Mouse (Mus musculus): Measurements from ENCODE around the gene Mrps14. TPM values are rescaled to one million over a fixed set of nuclear protein-coding genes. Genes with fewer than 3 reads are reported as not detected.

The Mrps14 gene
- polyA plus RNA-seq, 1 experiment from 2014 or later = 262 TPM

DNA sequence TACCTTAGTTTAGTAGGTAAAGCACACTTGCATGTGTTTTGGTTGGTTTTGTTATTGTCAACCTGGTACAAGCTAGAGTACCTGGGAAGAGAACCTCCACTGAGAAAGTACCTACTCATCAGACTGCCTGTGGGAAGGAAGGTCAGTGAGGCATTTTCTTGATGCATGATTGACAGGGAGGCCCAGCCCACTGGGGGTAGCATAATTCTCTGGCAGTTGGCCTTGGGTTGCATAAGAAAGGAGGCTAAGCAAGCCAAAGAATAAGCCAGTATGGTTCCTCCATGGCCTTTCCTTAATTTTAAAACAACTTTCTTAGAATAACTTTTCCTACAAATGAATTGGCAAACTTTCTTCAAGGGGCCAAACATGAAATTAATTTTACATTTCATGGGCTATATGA lies 10.5 kb downstream of the Mrps14 start:
- H3K27me3 ChIP-seq (replicated peaks) = no peaks in the 10 kb centered on the region
- H3K4me1 ChIP-seq = peaks cover 15% of the 10 kb centered on the region
- H3K4me2 ChIP-seq = no peak overlapping the region
- no peak overlapping the region for H3K27ac ChIP-seq
- ATAC-seq = no peak
- no peaks in the 10 kb centered on the region for H3K9me3 ChIP-seq (replicated peaks)
- no peak overlapping the region for H3K9ac ChIP-seq
- peaks cover 85% of the 10 kb centered on the region for H3K36me3 ChIP-seq
- H3K4me3 ChIP-seq = no peak overlapping the region

GRCm38 (mm10) chr1:160209844-160210243 lies 14.8 kb downstream of the Mrps14 start:
- Histone ChIP-seq H3K4me2 (peak overlapping the region; percentile 44), H3K4me3 (peak overlapping the region; percentile 27; the same call in 1 of the 2 replicates), H3K27ac (no peak overlapping the region), H3K9me3 (replicated peaks) (no peaks in the 10 kb centered on the region), H3K9ac (no peak overlapping the region), H3K36me3 (peaks cover 45% of the 10 kb centered on the region), H3K27me3 (replicated peaks) (no peaks in the 10 kb centered on the region), H3K4me1 (peaks cover 36% of the 10 kb centered on the region)
- 39% methylated on average over 2 of the region's 2 CpGs for WGBS (ENCODE audit: insufficient replicate concordance)
- ATAC-seq = no peak

DNA sequence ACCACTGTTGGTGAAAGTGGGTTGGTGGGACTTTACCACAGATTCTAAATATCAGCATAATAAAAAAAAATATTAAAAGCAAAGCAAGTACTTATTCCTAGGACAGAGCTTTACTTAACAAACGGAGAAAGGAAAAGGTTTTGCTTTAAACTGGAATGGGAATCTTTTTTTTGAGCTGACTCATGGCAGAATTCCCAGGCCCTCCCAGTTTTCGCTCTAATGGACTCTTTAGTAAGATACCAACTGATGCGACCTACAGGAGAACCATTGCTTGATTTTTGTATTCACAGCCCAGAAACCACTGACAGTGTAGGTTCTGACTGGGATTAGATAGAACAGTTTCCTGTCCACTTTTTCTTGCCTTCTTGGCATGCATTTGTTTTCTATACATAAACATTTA lies 15.6 kb downstream of the Mrps14 start:
- no peak for ATAC-seq
- H3K9ac ChIP-seq = peak overlapping the region; percentile 94
- peak overlapping the region; percentile 93 for H3K4me3 ChIP-seq
- H3K27ac ChIP-seq = peak overlapping the region; percentile 17; the same call in 1 of the 2 replicates
- peak overlapping the region; percentile 81 for H3K4me2 ChIP-seq
- H3K9me3 ChIP-seq (replicated peaks) = no peaks in the 10 kb centered on the region
- peaks cover 36% of the 10 kb centered on the region for H3K4me1 ChIP-seq
- H3K27me3 ChIP-seq (replicated peaks) = no peaks in the 10 kb centered on the region
- H3K36me3 ChIP-seq = peaks cover 39% of the 10 kb centered on the region
- 45% methylated on average over 3 of the region's 3 CpGs for WGBS (ENCODE audit: insufficient replicate concordance)

GRCm38 (mm10) chr1:160211597-160212122 lies 16.6 kb downstream of the Mrps14 start:
- peaks cover 28% of the 10 kb centered on the region for H3K36me3 ChIP-seq
- ATAC-seq = no peak
- under 1% methylated on average over 8 of the region's 8 CpGs for WGBS (ENCODE audit: insufficient replicate concordance)

GRCm38 (mm10) chr1:160212123-160212691 lies 17.2 kb downstream of the Mrps14 start:
- Histone ChIP-seq H3K36me3 (peaks cover 22% of the 10 kb centered on the region), H3K9me3 (replicated peaks) (no peaks in the 10 kb centered on the region), H3K27ac (peak overlapping the region; percentile 97), H3K4me2 (peak overlapping the region; percentile 81), H3K4me1 (peaks cover 36% of the 10 kb centered on the region), H3K9ac (peak overlapping the region; percentile 94), H3K27me3 (replicated peaks) (no peaks in the 10 kb centered on the region), H3K4me3 (peak overlapping the region; percentile 93)
- WGBS (ENCODE audit: insufficient replicate concordance) = under 1% methylated on average over 45 of the region's 45 CpGs
- peak; percentile 67 for ATAC-seq

More at GRCm38 (mm10) chr1:160211597-160212122, 16.6 kb downstream of the Mrps14 start:
- H3K4me2 ChIP-seq = peak overlapping the region; percentile 81
- H3K27ac ChIP-seq = peak overlapping the region; percentile 97
- H3K9me3 ChIP-seq (replicated peaks) = no peaks in the 10 kb centered on the region
- no peaks in the 10 kb centered on the region for H3K27me3 ChIP-seq (replicated peaks)
- peak overlapping the region; percentile 93 for H3K4me3 ChIP-seq
- peaks cover 36% of the 10 kb centered on the region for H3K4me1 ChIP-seq
- H3K9ac ChIP-seq = peak overlapping the region; percentile 94

GRCm38 (mm10) chr1:160212703-160213669 lies 18.0 kb downstream of the Mrps14 start, which contains the start of gene Cacybp:
TSS of gene Cacybp (minus strand) at chr1:160212875.
- H3K27me3 ChIP-seq (replicated peaks) = no peaks in the 10 kb centered on the region
- ATAC-seq = peak; percentile 96
- H3K4me2 ChIP-seq = peak within 1 kb of the TSS; percentile 81
- no peaks in the 10 kb centered on the region for H3K9me3 ChIP-seq (replicated peaks)
- H3K9ac ChIP-seq = peak within 1 kb of the TSS; percentile 94
- peak within 1 kb of the TSS; percentile 93 for H3K4me3 ChIP-seq
- under 1% methylated on average over 76 of the region's 76 CpGs for WGBS (ENCODE audit: insufficient replicate concordance)
- peaks cover 15% of the 10 kb centered on the region for H3K36me3 ChIP-seq
- H3K27ac ChIP-seq = peak within 1 kb of the TSS; percentile 97
- peaks cover 36% of the 10 kb centered on the region for H3K4me1 ChIP-seq

DNA sequence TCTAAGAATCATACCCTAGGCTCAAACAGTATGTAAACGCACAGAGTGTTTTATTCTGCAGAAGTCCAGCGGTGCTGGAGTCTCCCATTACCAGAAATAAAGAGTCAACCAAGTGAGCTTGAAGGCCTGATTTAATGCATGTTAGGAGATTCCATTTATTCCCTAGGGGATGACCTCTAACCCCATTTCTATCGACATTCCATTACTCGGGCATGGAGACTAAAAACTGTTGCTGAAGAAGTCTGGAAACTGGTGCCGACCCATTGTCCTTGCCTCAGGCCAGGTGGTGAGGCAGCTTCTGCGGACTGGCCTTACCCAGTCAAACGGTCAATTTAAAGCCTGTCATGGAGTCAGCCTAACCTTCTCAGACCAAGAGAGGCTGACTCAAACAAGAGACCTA lies 19.2 kb downstream of the Mrps14 start:
- WGBS (ENCODE audit: insufficient replicate concordance) = 85% methylated on average over 7 of the region's 7 CpGs
- peak overlapping the region; percentile 93 for H3K4me3 ChIP-seq

DNA sequence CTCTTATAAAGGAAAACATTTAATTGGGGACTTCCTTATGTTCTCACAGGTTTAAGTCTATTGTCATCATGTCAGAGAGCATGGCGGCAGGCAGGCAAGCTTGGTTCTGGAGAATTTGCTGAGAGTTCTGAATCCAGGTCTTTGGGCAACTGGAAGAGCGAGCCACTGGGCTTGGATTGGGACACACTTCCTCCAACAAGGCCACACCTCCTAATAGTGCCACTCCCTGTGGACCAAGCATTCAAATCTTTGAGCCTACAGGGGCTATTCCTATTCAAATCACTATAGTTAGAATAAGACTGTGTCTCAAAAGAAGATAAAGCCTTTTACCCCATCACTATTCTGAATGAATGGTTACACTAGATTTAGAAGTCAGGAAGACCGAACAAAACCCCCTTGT lies 22.9 kb downstream of the Mrps14 start:
- WGBS (ENCODE audit: insufficient replicate concordance) = 82% methylated on average over 3 of the region's 3 CpGs
- H3K9ac ChIP-seq = no peak overlapping the region

More for the DNA sequence above, 19.2 kb downstream of the Mrps14 start:
- Histone ChIP-seq H3K4me2 (peak overlapping the region; percentile 81), H3K9me3 (replicated peaks) (no peaks in the 10 kb centered on the region), H3K4me1 (peaks cover 33% of the 10 kb centered on the region), H3K9ac (peak overlapping the region; percentile 94), H3K36me3 (peaks cover 5% of the 10 kb centered on the region), H3K27me3 (replicated peaks) (no peaks in the 10 kb centered on the region), H3K27ac (no peak overlapping the region)
- no peak for ATAC-seq

DNA sequence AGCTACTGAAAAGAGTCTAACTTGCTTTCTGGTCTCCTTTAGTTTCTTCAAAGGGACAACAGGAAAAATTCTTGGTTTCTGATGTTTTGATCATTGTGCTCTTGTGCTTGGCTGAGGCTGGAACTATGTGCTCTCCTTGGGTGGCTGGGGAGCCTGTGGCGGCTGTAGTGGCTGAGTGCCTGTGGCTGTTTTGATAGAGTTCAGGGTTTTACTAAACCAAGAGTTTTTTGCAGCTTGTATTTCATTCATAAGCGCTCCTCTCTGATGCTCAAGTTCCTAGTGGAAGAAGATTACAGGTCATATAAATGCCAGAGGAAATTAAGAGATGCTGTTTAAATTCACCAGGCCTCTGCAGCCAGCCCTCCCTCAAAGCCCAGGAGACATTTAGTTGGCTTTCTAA lies 29.1 kb downstream of the Mrps14 start:
- Histone ChIP-seq H3K9me3 (replicated peaks) (no peaks in the 10 kb centered on the region), H3K4me1 (peaks cover 6% of the 10 kb centered on the region; the same call in 1 of the 2 replicates), H3K4me2 (no peak overlapping the region), H3K36me3 (peaks cover 11% of the 10 kb centered on the region; the same call in 1 of the 2 replicates), H3K27me3 (replicated peaks) (no peaks in the 10 kb centered on the region), H3K9ac (no peak overlapping the region), H3K4me3 (no peak overlapping the region), H3K27ac (no peak overlapping the region)
- ATAC-seq = no peak
- WGBS (ENCODE audit: insufficient replicate concordance) = 77% methylated on average over 2 of the region's 2 CpGs

More for the DNA sequence above, 22.9 kb downstream of the Mrps14 start:
- Histone ChIP-seq H3K4me3 (no peak overlapping the region), H3K36me3 (no peaks in the 10 kb centered on the region), H3K27ac (no peak overlapping the region), H3K4me1 (peaks cover 9% of the 10 kb centered on the region), H3K4me2 (no peak overlapping the region), H3K27me3 (replicated peaks) (no peaks in the 10 kb centered on the region), H3K9me3 (replicated peaks) (no peaks in the 10 kb centered on the region)
- ATAC-seq = no peak

- Histone ChIP-seq H3K9ac (no peak overlapping the region), H3K27ac (no peak overlapping the region), H3K4me1 (peaks cover 6% of the 10 kb centered on the region; the same call in 1 of the 2 replicates), H3K9me3 (replicated peaks) (no peaks in the 10 kb centered on the region), H3K4me3 (no peak overlapping the region), H3K4me2 (no peak overlapping the region), H3K36me3 (peaks cover 14% of the 10 kb centered on the region; the same call in 1 of the 2 replicates), H3K27me3 (replicated peaks) (no peaks in the 10 kb centered on the region)
- 60% methylated on average over 4 of the region's 4 CpGs for WGBS (ENCODE audit: insufficient replicate concordance)
- no peak for ATAC-seq
Measured at GRCm38 (mm10) chr1:160227196-160227595, 32.2 kb downstream of the Mrps14 start.

- H3K27me3 ChIP-seq (replicated peaks) = no peaks in the 10 kb centered on the region
- H3K4me3 ChIP-seq = no peak overlapping the region
- no peak for ATAC-seq
- H3K36me3 ChIP-seq = peaks cover 14% of the 10 kb centered on the region; the same call in 1 of the 2 replicates
- no peak overlapping the region for H3K9ac ChIP-seq
- no peaks in the 10 kb centered on the region for H3K9me3 ChIP-seq (replicated peaks)
- no peak overlapping the region for H3K4me2 ChIP-seq
- peaks cover 6% of the 10 kb centered on the region; the same call in 1 of the 2 replicates for H3K4me1 ChIP-seq
- no peak overlapping the region for H3K27ac ChIP-seq
Measured at GRCm38 (mm10) chr1:160227850-160228249, 32.8 kb downstream of the Mrps14 start.

DNA sequence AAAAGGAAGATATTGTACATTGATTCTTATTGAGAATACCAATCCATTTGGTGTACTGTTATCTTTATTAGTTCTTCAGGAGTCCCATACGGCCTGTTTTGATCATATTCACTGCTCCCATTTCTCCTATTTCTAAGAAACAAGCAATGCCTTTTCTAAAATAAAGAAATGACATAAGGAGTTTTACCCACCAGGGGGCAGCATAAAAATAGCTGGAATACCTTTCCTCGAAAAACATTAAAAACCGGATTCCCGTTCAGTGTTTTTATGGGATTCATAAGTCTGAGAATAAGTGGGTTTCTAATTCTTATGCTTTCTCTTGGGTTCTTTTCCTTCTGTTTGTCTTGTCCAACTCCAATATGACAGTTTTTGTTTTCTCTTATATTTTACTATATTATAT lies 36.0 kb downstream of the Mrps14 start:
- H3K27me3 ChIP-seq (replicated peaks) = no peaks in the 10 kb centered on the region
- H3K4me1 ChIP-seq = peaks cover 6% of the 10 kb centered on the region; the same call in 1 of the 2 replicates
- H3K9ac ChIP-seq = no peak overlapping the region
- whole genome bisulfite sequencing (ENCODE audit: insufficient replicate concordance) = 60% methylated on average over 4 of the region's 4 CpGs
- H3K9me3 ChIP-seq (replicated peaks) = no peaks in the 10 kb centered on the region
- no peak overlapping the region for H3K4me3 ChIP-seq
- H3K27ac ChIP-seq = no peak overlapping the region
- ATAC-seq = no peak
- no peak overlapping the region for H3K4me2 ChIP-seq
- 0 out of 2 replicates have a peak, but pooled peaks cover 8% of the 10 kb centered on the region for H3K36me3 ChIP-seq

Data from liver, embryonic 12.5 days (tissue).